Mouse (Mus musculus) liver, embryonic 14.5 days (tissue): ENCODE measurements at regions not wholly inside any gene's neighbourhood (a gene's known extent, or its start where the extent isn't known, plus 50 kb on each side); places are given as distances from the start of the nearest gene placed in this dataset.

Experiments
- ATAC-seq: fragments of 200-750 bp; cut with Nextera tagmentation; 2 replicates; pipeline ENCODE4 v1.8.0; 2017; ENCODE audit warnings: moderate number of reproducible peaks, mild to moderate bottlenecking, moderate library complexity; ENCODE audit not compliant: insufficient read depth
- DNase-seq, 3 experiments: peaks; one replicate each; pipeline ENCODE4 v3.0.0-alpha.2; 2012 to 2013; ENCODE audit warnings: low read depth in 3 of 3, low spot score in 3 of 3
- H3K27ac ChIP-seq: fragments of 300-500 bp; sonication (generic); 2 replicates; pipeline ENCODE4 v1.5.1; 2014; ENCODE audit warnings: moderate library complexity, mild to moderate bottlenecking, control low read depth, inconsistent platforms
- H3K27me3 ChIP-seq: fragments of 300-500 bp; sonication (generic); 2 replicates; pipeline ENCODE4 v1.6.1; 2014; ENCODE audit warnings: mild to moderate bottlenecking, low read length, moderate library complexity; ENCODE audit not compliant: control insufficient read depth, insufficient read depth
- H3K36me3 ChIP-seq: fragments of 300-500 bp; sonication (generic); replicated peaks from 2 replicates; pipeline ENCODE4 v1.6.1; 2014; ENCODE audit warnings: low read depth; ENCODE audit not compliant: control insufficient read depth, insufficient read depth
- H3K4me1 ChIP-seq, 2 experiments: fragments of 200-500 bp in 1 of 2; fragments of 300-500 bp in 1 of 2; sonication (generic) in 1 of 2; replicated peaks; 2 replicates each; pipeline ENCODE4 v1.6.1; 2012 to 2014; ENCODE audit warnings: antibody characterized with exemption in 1 of 2, inconsistent platforms in 1 of 2, low read length in 1 of 2; ENCODE audit not compliant: control insufficient read depth in 2 of 2, insufficient read depth in 2 of 2
- H3K4me2 ChIP-seq: fragments of 300-500 bp; sonication (generic); 2 replicates; pipeline ENCODE4 v1.6.1; 2014; ENCODE audit warnings: low read depth, mild to moderate bottlenecking, control low read depth, moderate library complexity
- H3K4me3 ChIP-seq, 2 experiments: fragments of 200-500 bp in 1 of 2; fragments of 300-500 bp in 1 of 2; sonication (generic) in 1 of 2; 2 replicates each; pipeline ENCODE4 v1.5.1; 2012 to 2014; ENCODE audit warnings: low read depth in 2 of 2, low read length in 2 of 2, mild to moderate bottlenecking in 2 of 2, control low read depth in 1 of 2, inconsistent platforms in 1 of 2, moderate library complexity in 1 of 2; ENCODE audit not compliant: insufficient read depth in 1 of 2
- H3K9ac ChIP-seq: fragments of 300-500 bp; sonication (generic); replicated peaks from 2 replicates; pipeline ENCODE4 v1.6.1; 2014; ENCODE audit warnings: mild to moderate bottlenecking, control low read depth, moderate library complexity
- H3K9me3 ChIP-seq: fragments of 300-500 bp; sonication (generic); 2 replicates; pipeline ENCODE4 v1.6.1; 2016; ENCODE audit warnings: low read length, mixed read lengths; ENCODE audit not compliant: control insufficient read depth
- CTCF ChIP-seq: IDR thresholded peaks from 2 replicates; pipeline ENCODE4 v1.5.1; 2016; ENCODE audit warnings: antibody characterized with exemption, low read depth, control low read depth
- EP300 ChIP-seq: IDR thresholded peaks from 2 replicates; pipeline ENCODE4 v1.6.1; 2016; ENCODE audit warnings: antibody characterized with exemption, low read depth
- WGBS: fragments of 180-500 bp; shearing (Covaris S2); extraction: QIAGEN DNeasy Blood & Tissue Kit; methylation state at CpG from one replicate; pipeline ENCODE4 v1.1.7; 2014; ENCODE audit not compliant: insufficient replicate concordance; 5-methylcytosine and 5-hydroxymethylcytosine counted together

GRCm38 (mm10) chr3:134509702-134510101 lies 273.4 kb downstream of the Cxxc4 start:
- no peak overlapping the region for H3K27ac ChIP-seq
- ATAC-seq (no peak), DNase-seq (no peak)
- no peak for TF ChIP-seq EP300
- no peak for TF ChIP-seq CTCF
- H3K4me1 ChIP-seq: no peaks in the 10 kb centered on the region
- H3K4me2 ChIP-seq: no peak overlapping the region
- no peaks in the 10 kb centered on the region for H3K36me3 ChIP-seq
- no peaks in the 10 kb centered on the region for H3K9me3 ChIP-seq
- WGBS: 56% methylated on average over 6 of the region's 6 CpGs
- no peaks in the 10 kb centered on the region for H3K27me3 ChIP-seq
- H3K4me3 ChIP-seq: no peak overlapping the region
- H3K9ac ChIP-seq: no peak overlapping the region

GRCm38 (mm10) chr3:134525795-134526194 lies 289.5 kb downstream of the Cxxc4 start:
- 54% methylated on average over 5 of the region's 5 CpGs for WGBS
- no peak overlapping the region for H3K27ac ChIP-seq
- DNase-seq (no peak), ATAC-seq (no peak)
- H3K9me3 ChIP-seq: no peaks in the 10 kb centered on the region
- no peaks in the 10 kb centered on the region for H3K36me3 ChIP-seq
- no peak overlapping the region for H3K9ac ChIP-seq
- no peaks in the 10 kb centered on the region for H3K27me3 ChIP-seq
- H3K4me2 ChIP-seq: no peak overlapping the region
- H3K4me3 ChIP-seq: no peak overlapping the region
- no peaks in the 10 kb centered on the region for H3K4me1 ChIP-seq
- TF ChIP-seq EP300 (no peak), CTCF (no peak)

- no peak for DNase-seq
- no peak overlapping the region for H3K4me3 ChIP-seq
- H3K4me1 ChIP-seq: no peaks in the 10 kb centered on the region
- no peaks in the 10 kb centered on the region for H3K9me3 ChIP-seq
- TF ChIP-seq EP300 (no peak), CTCF (no peak)
- no peak overlapping the region for H3K4me2 ChIP-seq
- no peaks in the 10 kb centered on the region for H3K36me3 ChIP-seq
- ATAC-seq: no peak
- no peaks in the 10 kb centered on the region for H3K27me3 ChIP-seq
- 50% methylated on average over 2 of the region's 2 CpGs for WGBS
- H3K9ac ChIP-seq: no peak overlapping the region
- no peak overlapping the region for H3K27ac ChIP-seq
Observed at GRCm38 (mm10) chr3:134560144-134560543, 268.7 kb upstream of the Tacr3 start.

DNA sequence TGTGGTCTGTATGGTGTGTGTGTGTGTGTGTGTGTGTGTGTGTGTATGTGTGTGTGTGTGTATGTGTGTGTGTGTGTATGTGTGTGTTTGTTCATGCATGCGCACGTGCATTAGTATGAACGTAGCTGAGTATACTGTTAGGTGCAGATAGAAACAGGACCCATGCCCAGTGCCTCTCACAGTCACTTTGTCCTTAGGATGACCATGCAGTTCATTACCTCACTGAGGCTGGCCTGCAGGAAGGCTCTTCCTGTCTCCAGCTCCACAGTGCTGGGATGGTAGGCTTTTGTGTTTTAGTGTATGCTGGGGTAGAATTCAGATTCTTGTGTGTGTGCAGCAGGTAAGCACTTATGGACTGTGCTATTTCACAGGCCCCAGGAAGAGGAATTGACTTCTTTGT lies 250.0 kb upstream of the Tacr3 start:
- TF ChIP-seq CTCF (no peak), EP300 (no peak)
- no peaks in the 10 kb centered on the region for H3K27me3 ChIP-seq
- no peaks in the 10 kb centered on the region for H3K4me1 ChIP-seq
- H3K4me2 ChIP-seq: no peak overlapping the region
- H3K36me3 ChIP-seq: no peaks in the 10 kb centered on the region
- DNase-seq (no peak), ATAC-seq (no peak)
- no peak overlapping the region for H3K4me3 ChIP-seq
- H3K27ac ChIP-seq: no peak overlapping the region
- H3K9ac ChIP-seq: no peak overlapping the region
- 61% methylated on average over 3 of the region's 3 CpGs for WGBS
- H3K9me3 ChIP-seq: no peaks in the 10 kb centered on the region

GRCm38 (mm10) chr3:134588630-134589029 lies 240.2 kb upstream of the Tacr3 start:
- 29% methylated on average over 2 of the region's 2 CpGs for WGBS
- ATAC-seq: no peak
- H3K4me3 ChIP-seq: no peak overlapping the region

DNA sequence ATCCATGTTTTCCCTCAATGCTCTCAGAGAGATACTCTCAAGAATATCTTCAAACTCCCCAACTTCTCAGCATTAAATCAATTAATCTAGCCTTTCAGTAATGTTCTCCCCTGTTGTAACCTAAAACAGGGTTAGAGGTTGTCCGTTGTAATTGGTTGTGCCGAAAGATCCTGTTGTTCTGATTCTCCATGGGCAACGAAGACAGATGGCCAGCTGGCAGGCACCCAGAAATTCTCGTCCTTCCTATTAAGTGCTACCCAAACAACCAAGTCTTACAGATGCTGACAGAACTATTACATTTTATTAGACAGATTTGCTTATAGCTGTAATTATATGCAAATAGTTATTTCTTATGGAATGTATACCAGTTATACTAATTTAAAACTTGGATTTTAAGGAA lies 225.9 kb upstream of the Tacr3 start:
- Histone ChIP-seq H3K9me3 (no peaks in the 10 kb centered on the region), H3K4me3 (no peak overlapping the region), H3K9ac (no peak overlapping the region), H3K27ac (no peak overlapping the region), H3K4me1 (no peaks in the 10 kb centered on the region), H3K36me3 (no peaks in the 10 kb centered on the region), H3K4me2 (no peak overlapping the region), H3K27me3 (no peaks in the 10 kb centered on the region)
- TF ChIP-seq CTCF (no peak), EP300 (no peak)
- WGBS: 76% methylated on average over 4 of the region's 4 CpGs
- ATAC-seq (no peak), DNase-seq (no peak)

More at GRCm38 (mm10) chr3:134588630-134589029, 240.2 kb upstream of the Tacr3 start:
- no peak for DNase-seq
- H3K4me2 ChIP-seq: no peak overlapping the region
- TF ChIP-seq EP300: no peak
- no peak for TF ChIP-seq CTCF
- H3K27ac ChIP-seq: no peak overlapping the region
- H3K27me3 ChIP-seq: no peaks in the 10 kb centered on the region
- H3K9ac ChIP-seq: no peak overlapping the region
- no peaks in the 10 kb centered on the region for H3K9me3 ChIP-seq
- no peaks in the 10 kb centered on the region for H3K4me1 ChIP-seq
- H3K36me3 ChIP-seq: no peaks in the 10 kb centered on the region
